Comparison of ENCODE assay signal across 8 mouse cellular contexts in the genomic region with DNA sequence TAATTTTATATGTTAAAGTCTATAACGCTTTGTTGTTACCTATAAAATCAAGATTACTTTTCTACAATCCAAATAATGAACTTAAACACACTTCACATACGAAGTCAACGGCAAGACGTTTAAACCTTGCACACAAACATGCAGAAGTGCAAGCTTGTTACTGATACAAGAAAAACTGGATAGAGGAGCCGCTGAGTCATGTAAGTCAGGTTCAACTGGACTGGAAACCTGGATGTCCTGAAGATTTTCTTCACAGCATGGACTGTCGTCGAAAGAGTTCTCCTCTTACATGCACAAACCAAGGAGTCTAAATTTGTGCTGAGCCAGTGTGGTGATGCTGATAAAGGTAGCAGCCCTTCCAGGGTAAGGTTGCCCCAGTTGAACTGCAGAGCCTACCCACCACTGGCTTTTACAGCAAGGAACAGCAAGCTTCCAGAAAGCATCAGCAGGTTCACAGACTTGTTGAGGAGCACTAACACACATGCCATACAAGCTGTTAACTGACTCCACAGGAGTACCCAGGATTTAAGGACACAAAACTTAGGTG. TPM values are rescaled to one million over a fixed set of nuclear protein-coding genes. Genes with fewer than 3 reads are reported as not detected.
DNase-seq lines count a peak whose midpoint lies in the region; ATAC-seq lines count a peak whose summit lies in the region.

No protein-coding gene starts in this region.

- H3K36me3 ChIP-seq in liver, embryonic 13.5 days: peaks cover 24% of the 10 kb centered on the region

- peak overlapping the region; percentile 83 for H3K4me2 ChIP-seq in liver, embryonic 13.5 days

- ATAC-seq in liver, embryonic 13.5 days (ENCODE audit: low read depth): no peak

- peak overlapping the region; percentile 75 for H3K27ac ChIP-seq in liver, embryonic 13.5 days

- peaks cover 29% of the 10 kb centered on the region for H3K4me1 ChIP-seq in liver, embryonic 13.5 days (replicated peaks)

- DNase-seq in gastrocnemius, adult 18-20 months (ENCODE audit: low spot score): peak; percentile 10
- DNase-seq in gastrocnemius, adult 8-10 months (ENCODE audit: low spot score in 2 of 2): no peak
- peak; percentile 32 for DNase-seq in urinary bladder, postnatal 25 days (ENCODE audit: low spot score)
- DNase-seq in urinary bladder, postnatal 4 days (ENCODE audit: low spot score in 2 of 2): no peak
- DNase-seq in liver, embryonic 13.5 days: peak; percentile 23
- peak; percentile 42 to 43 for DNase-seq in urinary bladder, postnatal 36 days (ENCODE audit: low spot score in 2 of 2)
- DNase-seq in frontal cortex, postnatal 36 days (ENCODE audit: low spot score in 2 of 2): no peak
- DNase-seq in thymus, adult 18-20 months: no peak

- H3K4me3 ChIP-seq in liver, embryonic 13.5 days (replicated peaks): peak overlapping the region; percentile 97

- peak overlapping the region; percentile 98 for H3K9ac ChIP-seq in liver, embryonic 13.5 days

- H3K9me3 ChIP-seq in liver, embryonic 13.5 days (replicated peaks): no peaks in the 10 kb centered on the region

- H3K27me3 ChIP-seq in liver, embryonic 13.5 days: no peaks in the 10 kb centered on the region

- 69% methylated on average over 7 of the region's 7 CpGs for WGBS in liver, embryonic 13.5 days (ENCODE audit: insufficient replicate concordance)

RNA-seq across cellular contexts. Expression of gene Pcf11, which starts 3.4 kb away (rescaled TPM):
- total RNA-seq in gastrocnemius, adult 18-20 months (2021): 10 to 100 TPM; 18.3 to 22.0 TPM
- 10 to 100 TPM; 17.4 to 20.1 (median 18.4) TPM for total RNA-seq in gastrocnemius, adult 8-10 months (2022)
- polyA plus RNA-seq in liver, embryonic 13.5 days (2015; fragmentation: Nextera tagmentation; extraction: Ambion mirVana): 9.8 and 10.8 TPM in 2 replicates

RNA-seq across cellular contexts. Expression of gene Ankrd42, which starts 29.4 kb away (rescaled TPM):
- total RNA-seq in gastrocnemius, adult 18-20 months (2021): under 1 TPM; 0.28 to 0.34 TPM
- total RNA-seq in gastrocnemius, adult 8-10 months (2022): under 1 TPM; 0.46 to 0.80 (median 0.68) TPM
- 0.45 and 0.66 TPM in 2 replicates for polyA plus RNA-seq in liver, embryonic 13.5 days (2015; fragmentation: Nextera tagmentation; extraction: Ambion mirVana)

Comparison
In these comparisons a context has a peak if more than half of its experiments do, and no peak if none do; other contexts are left out.
1. DNase-seq: peak in gastrocnemius, adult 18-20 months (single experiment), urinary bladder, postnatal 25 days (single experiment), liver, embryonic 13.5 days (single experiment) and urinary bladder, postnatal 36 days (2 of 2); none in gastrocnemius, adult 8-10 months (0 of 2), urinary bladder, postnatal 4 days (0 of 2), frontal cortex, postnatal 36 days (0 of 2) and thymus, adult 18-20 months (0 of 2).